Mouse (Mus musculus) urinary bladder, postnatal 25 days (tissue): ENCODE measurements around the gene Lrp1.

Experiments
- DNase-seq: peaks from one replicate; pipeline ENCODE4 v3.0.0; 2022; ENCODE audit warnings: low spot score

Lrp1 gene

GRCm38 (mm10) chr10:127555703-127556102 is 65.2 kb downstream of the Lrp1 start:
- no peak for DNase-seq

GRCm38 (mm10) chr10:127549892-127550291 is 71.1 kb downstream of the Lrp1 start:
- DNase-seq = no peak

- DNase-seq = no peak
Measured at GRCm38 (mm10) chr10:127548236-127548635, 72.7 kb downstream of the Lrp1 start.

- DNase-seq = no peak
Measured at GRCm38 (mm10) chr10:127546505-127546904, 74.4 kb downstream of the Lrp1 start.

- DNase-seq = no peak
Measured at GRCm38 (mm10) chr10:127544375-127544774, 76.6 kb downstream of the Lrp1 start.

- no peak for DNase-seq
Measured at GRCm38 (mm10) chr10:127543916-127544315, 77.0 kb downstream of the Lrp1 start.

- DNase-seq = no peak
Measured at GRCm38 (mm10) chr10:127542720-127543119, 78.2 kb downstream of the Lrp1 start.

- DNase-seq = no peak
Measured at GRCm38 (mm10) chr10:127542084-127542483, 78.9 kb downstream of the Lrp1 start.

- no peak for DNase-seq
Measured at GRCm38 (mm10) chr10:127541510-127541909, 79.4 kb downstream of the Lrp1 start.

GRCm38 (mm10) chr10:127537854-127538583 is 82.9 kb downstream of the Lrp1 start:
- DNase-seq = peak; percentile 59

- DNase-seq = no peak
Measured at GRCm38 (mm10) chr10:127536586-127537314, 84.2 kb downstream of the Lrp1 start.

GRCm38 (mm10) chr10:127534929-127535384 is 86.0 kb downstream of the Lrp1 start:
- DNase-seq = no peak

GRCm38 (mm10) chr10:127534036-127534928 is 86.7 kb downstream of the Lrp1 start, which contains the start of gene Nxph4:
Gene Nxph4 (minus strand): TSS chr10:127534559.
- DNase-seq = no peak

- no peak for DNase-seq
Measured at GRCm38 (mm10) chr10:127531548-127531947, 89.4 kb downstream of the Lrp1 start.

- no peak for DNase-seq
Measured at GRCm38 (mm10) chr10:127530945-127531344, 90.0 kb downstream of the Lrp1 start.

GRCm38 (mm10) chr10:127527481-127527880 is 93.5 kb downstream of the Lrp1 start:
- no peak for DNase-seq

- peak; percentile 56 for DNase-seq
Measured at GRCm38 (mm10) chr10:127526681-127527080, 94.3 kb downstream of the Lrp1 start.

GRCm38 (mm10) chr10:127526048-127526447 is 94.9 kb downstream of the Lrp1 start:
- DNase-seq = no peak

GRCm38 (mm10) chr10:127524646-127525255 is 96.2 kb downstream of the Lrp1 start:
- no peak for DNase-seq

- DNase-seq = peak; percentile 76
Measured at GRCm38 (mm10) chr10:127522088-127522581, 98.8 kb downstream of the Lrp1 start, which contains the start of gene Shmt2. Gene Shmt2 (minus strand): TSS chr10:127522444.

GRCm38 (mm10) chr10:127521611-127522080 is 99.3 kb downstream of the Lrp1 start:
- DNase-seq = no peak
